Mouse (Mus musculus): Measurements from ENCODE around the gene Pak6. TPM values are rescaled to one million over a fixed set of nuclear protein-coding genes. Genes with fewer than 3 reads are reported as not detected.

The Pak6 gene
- polyA plus RNA-seq, 1 experiment = not detected

DNA sequence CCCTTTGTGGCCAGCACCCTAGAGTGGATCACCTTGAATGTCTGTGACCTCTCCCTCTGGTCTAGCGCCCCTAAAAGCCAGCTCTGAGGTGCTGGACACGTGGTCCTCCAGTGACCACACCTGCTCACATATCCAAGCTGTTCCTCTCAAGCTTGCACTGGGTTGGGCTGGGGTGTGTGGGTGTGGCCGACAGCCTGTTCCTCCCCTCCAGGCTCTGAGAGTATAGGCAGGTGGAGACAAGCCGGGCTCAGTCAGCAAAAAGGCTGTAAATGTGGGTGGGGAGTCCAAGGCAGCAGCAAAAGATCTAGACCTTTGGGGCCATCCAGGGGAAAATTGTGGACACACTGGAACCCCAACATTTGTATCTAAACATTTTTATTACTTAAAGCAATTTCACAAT, 4.6 kb upstream of the Pak6 start:
- H3K4me1 ChIP-seq (ENCODE audit: control insufficient read depth, insufficient read depth, insufficient read length, low read length) = peaks cover 4% of the 10 kb centered on the region; the same call in 1 of the 2 replicates
- H3K4me3 ChIP-seq (ENCODE audit: insufficient read depth, low read depth, low read length) = no peak overlapping the region
- no peak overlapping the region for H3K27ac ChIP-seq (replicated peaks; ENCODE audit: low read depth, low read length)

DNA sequence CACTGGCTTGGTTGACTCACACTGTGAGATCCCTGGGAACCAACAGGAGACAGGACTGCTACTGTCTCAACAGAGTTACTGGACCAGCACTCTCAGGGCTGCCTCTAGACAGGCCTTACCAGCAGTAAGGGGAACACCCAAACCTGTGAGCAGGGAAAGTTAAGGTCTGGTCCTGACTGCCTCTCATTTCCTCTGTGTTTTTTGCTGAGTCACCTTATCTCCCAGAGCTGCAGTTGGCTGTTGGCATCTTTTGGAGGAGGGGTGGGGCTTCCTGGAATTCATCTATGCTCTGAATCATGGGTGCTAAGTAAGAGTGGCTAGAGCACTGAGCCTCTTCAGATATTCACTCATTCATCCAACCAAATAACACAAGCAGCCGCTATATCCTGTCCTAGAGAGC, 4.0 kb upstream of the Pak6 start:
- H3K4me3 ChIP-seq (ENCODE audit: insufficient read depth, low read depth, low read length) = no peak overlapping the region
- H3K27ac ChIP-seq (replicated peaks; ENCODE audit: low read depth, low read length) = no peak overlapping the region
- peaks cover 4% of the 10 kb centered on the region; the same call in 1 of the 2 replicates for H3K4me1 ChIP-seq (ENCODE audit: control insufficient read depth, insufficient read depth, insufficient read length, low read length)

DNA sequence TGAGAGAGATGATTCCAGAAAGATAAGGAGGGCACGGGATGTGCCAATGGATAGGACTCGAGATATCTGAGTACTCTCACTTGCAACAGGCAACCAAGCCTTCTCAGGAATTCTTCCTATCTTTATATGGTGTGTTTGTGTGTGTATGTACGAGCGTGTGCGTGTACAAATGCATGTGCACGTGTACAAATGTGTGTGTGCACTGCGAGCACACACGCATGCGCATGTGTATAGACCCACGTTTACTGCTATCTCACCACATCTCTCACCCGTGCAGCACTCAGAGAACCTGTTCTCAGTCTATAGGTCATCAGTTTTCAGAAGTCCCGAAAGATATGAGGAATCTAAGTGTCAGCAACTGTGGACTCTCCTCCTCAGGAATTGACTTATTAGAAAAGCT, 3.6 kb upstream of the Pak6 start:
- Histone ChIP-seq H3K4me3 (ENCODE audit: insufficient read depth, low read depth, low read length) (no peak overlapping the region), H3K27ac (replicated peaks; ENCODE audit: low read depth, low read length) (no peak overlapping the region), H3K4me1 (ENCODE audit: control insufficient read depth, insufficient read depth, insufficient read length, low read length) (peaks cover 4% of the 10 kb centered on the region; the same call in 1 of the 2 replicates)

- peaks cover 4% of the 10 kb centered on the region; the same call in 1 of the 2 replicates for H3K4me1 ChIP-seq (ENCODE audit: control insufficient read depth, insufficient read depth, insufficient read length, low read length)
- H3K4me3 ChIP-seq (ENCODE audit: insufficient read depth, low read depth, low read length) = peak overlapping the region; percentile 53
- H3K27ac ChIP-seq (replicated peaks; ENCODE audit: low read depth, low read length) = no peak overlapping the region
Observed at GRCm38 (mm10) chr2:118659998-118660452, 3.1 kb upstream of the Pak6 start.

DNA sequence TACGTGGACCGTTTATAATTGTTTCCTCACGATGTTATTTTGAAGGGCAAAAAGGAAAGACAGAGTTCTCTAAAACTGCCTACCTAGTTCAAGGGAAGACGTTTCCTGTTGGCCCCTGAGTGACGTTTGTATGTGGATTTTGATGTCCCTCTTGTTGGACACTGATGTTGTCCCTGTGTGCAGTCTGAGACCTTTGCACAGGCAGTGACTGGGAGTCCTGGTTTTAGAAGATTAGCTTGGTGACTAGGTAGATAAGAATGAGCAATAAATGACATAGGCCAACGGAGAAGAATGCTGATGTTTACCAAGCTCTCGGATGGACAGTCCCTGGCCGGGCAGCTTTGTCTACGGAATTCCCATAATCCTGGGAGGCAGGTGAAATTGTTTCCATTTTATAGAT, 1.2 kb upstream of the Pak6 start:
- H3K27ac ChIP-seq (replicated peaks; ENCODE audit: low read depth, low read length) = no peak overlapping the region
- peaks cover 4% of the 10 kb centered on the region; the same call in 1 of the 2 replicates for H3K4me1 ChIP-seq (ENCODE audit: control insufficient read depth, insufficient read depth, insufficient read length, low read length)
- H3K4me3 ChIP-seq (ENCODE audit: insufficient read depth, low read depth, low read length) = no peak overlapping the region

DNA sequence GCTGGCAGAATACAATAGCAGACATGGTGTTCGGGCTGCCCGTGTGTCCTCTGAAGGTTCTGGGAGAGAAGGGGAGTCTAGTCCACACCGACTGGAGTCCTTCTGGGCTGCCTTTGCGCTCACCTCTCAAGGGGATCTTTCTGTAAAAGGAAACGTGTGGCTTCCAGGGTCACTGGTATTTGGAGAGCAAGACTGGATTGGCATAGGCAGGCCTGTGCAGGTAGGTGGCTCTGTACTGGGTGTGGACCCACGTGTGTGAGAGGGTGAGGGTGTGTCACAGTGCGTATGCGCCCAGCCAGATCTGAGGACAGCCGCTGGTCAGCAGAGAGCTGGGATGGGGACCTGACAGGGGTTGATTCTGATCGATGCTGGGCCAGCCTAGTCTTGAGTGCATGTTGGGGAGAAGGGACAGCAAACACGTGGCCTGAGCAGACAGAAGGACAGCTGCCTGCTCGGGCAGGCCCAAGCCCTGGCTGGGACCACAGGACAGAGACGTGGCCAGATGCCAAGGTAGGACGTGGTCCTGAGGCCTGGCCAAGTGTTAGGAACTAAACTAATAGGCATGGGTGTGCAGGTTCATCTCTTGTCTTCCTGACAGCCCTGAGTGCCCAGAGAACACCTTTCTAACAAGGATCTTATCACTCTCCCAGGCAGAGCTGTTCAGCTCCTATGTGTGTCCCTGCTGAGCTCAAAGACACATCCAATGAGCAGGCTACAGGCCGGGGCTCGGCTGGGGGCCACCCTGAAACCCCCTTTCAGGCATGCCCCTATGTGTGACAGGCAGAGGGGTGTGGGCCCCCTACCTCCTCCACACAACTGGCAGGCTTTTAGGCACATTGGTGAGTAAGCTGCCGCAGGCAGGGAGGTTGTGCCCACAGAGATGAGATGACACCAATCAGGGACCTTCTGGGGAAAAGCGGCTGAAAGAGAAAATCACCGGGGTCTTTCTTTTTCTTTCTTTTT, 982 bp downstream of the Pak6 start:
- H3K27ac ChIP-seq (replicated peaks; ENCODE audit: low read depth, low read length) = no peak overlapping the region
- peaks cover 4% of the 10 kb centered on the region; the same call in 1 of the 2 replicates for H3K4me1 ChIP-seq (ENCODE audit: control insufficient read depth, insufficient read depth, insufficient read length, low read length)
- peak overlapping the region; percentile 47 for H3K4me3 ChIP-seq (ENCODE audit: insufficient read depth, low read depth, low read length)

GRCm38 (mm10) chr2:118664975-118665516, 1.9 kb downstream of the Pak6 start:
- no peak overlapping the region for H3K4me3 ChIP-seq (ENCODE audit: insufficient read depth, low read depth, low read length)
- no peaks in the 10 kb centered on the region; the same call in 1 of the 2 replicates for H3K4me1 ChIP-seq (ENCODE audit: control insufficient read depth, insufficient read depth, insufficient read length, low read length)
- no peak overlapping the region for H3K27ac ChIP-seq (replicated peaks; ENCODE audit: low read depth, low read length)

- H3K4me1 ChIP-seq (ENCODE audit: control insufficient read depth, insufficient read depth, insufficient read length, low read length) = no peaks in the 10 kb centered on the region; the same call in 1 of the 2 replicates
- no peak overlapping the region for H3K4me3 ChIP-seq (ENCODE audit: insufficient read depth, low read depth, low read length)
- no peak overlapping the region for H3K27ac ChIP-seq (replicated peaks; ENCODE audit: low read depth, low read length)
Observed at GRCm38 (mm10) chr2:118665616-118666015, 2.5 kb downstream of the Pak6 start.

DNA sequence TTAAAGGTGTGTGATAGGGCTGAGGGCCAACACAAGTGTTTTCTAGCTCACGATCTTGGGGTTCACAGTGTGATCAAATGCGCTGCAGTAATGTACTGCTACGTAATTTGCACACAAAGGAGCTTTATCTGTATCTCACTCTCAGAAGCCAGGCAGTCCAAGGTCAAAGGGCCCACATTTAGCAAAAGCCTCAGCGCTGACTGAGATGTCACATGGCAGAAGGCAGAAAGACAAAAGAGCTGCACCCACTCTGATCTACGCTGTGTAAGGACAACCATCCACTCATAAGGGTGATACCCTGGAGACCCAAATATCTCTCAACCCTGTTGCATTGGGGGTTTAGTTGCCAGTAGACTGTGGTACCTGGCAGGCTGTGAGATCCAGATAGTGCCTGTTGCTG, 4.1 kb downstream of the Pak6 start:
- Histone ChIP-seq H3K4me1 (ENCODE audit: control insufficient read depth, insufficient read depth, insufficient read length, low read length) (no peaks in the 10 kb centered on the region; the same call in 1 of the 2 replicates), H3K27ac (replicated peaks; ENCODE audit: low read depth, low read length) (no peak overlapping the region)

GRCm38 (mm10) chr2:118669245-118669644, 6.1 kb downstream of the Pak6 start:
- no peaks in the 10 kb centered on the region for H3K4me1 ChIP-seq (ENCODE audit: control insufficient read depth, insufficient read depth, insufficient read length, low read length)
- no peak overlapping the region for H3K4me3 ChIP-seq (ENCODE audit: insufficient read depth, low read depth, low read length)
- H3K27ac ChIP-seq (replicated peaks; ENCODE audit: low read depth, low read length) = no peak overlapping the region

More for the DNA sequence above, 4.1 kb downstream of the Pak6 start:
- no peak overlapping the region for H3K4me3 ChIP-seq (ENCODE audit: insufficient read depth, low read depth, low read length)

GRCm38 (mm10) chr2:118669785-118670184, 6.7 kb downstream of the Pak6 start:
- Histone ChIP-seq H3K27ac (replicated peaks; ENCODE audit: low read depth, low read length) (no peak overlapping the region), H3K4me3 (ENCODE audit: insufficient read depth, low read depth, low read length) (no peak overlapping the region), H3K4me1 (ENCODE audit: control insufficient read depth, insufficient read depth, insufficient read length, low read length) (no peaks in the 10 kb centered on the region)

GRCm38 (mm10) chr2:118671728-118672127, 8.6 kb downstream of the Pak6 start:
- Histone ChIP-seq H3K4me3 (ENCODE audit: insufficient read depth, low read depth, low read length) (no peak overlapping the region), H3K4me1 (ENCODE audit: control insufficient read depth, insufficient read depth, insufficient read length, low read length) (no peaks in the 10 kb centered on the region), H3K27ac (replicated peaks; ENCODE audit: low read depth, low read length) (no peak overlapping the region)

GRCm38 (mm10) chr2:118673686-118674465, 10.8 kb downstream of the Pak6 start:
- Histone ChIP-seq H3K27ac (replicated peaks; ENCODE audit: low read depth, low read length) (no peak overlapping the region), H3K4me3 (ENCODE audit: insufficient read depth, low read depth, low read length) (no peak overlapping the region)

GRCm38 (mm10) chr2:118674500-118674899, 11.4 kb downstream of the Pak6 start:
- no peak overlapping the region for H3K4me3 ChIP-seq (ENCODE audit: insufficient read depth, low read depth, low read length)
- H3K27ac ChIP-seq (replicated peaks; ENCODE audit: low read depth, low read length) = no peak overlapping the region
- H3K4me1 ChIP-seq (ENCODE audit: control insufficient read depth, insufficient read depth, insufficient read length, low read length) = no peaks in the 10 kb centered on the region

More at GRCm38 (mm10) chr2:118673686-118674465, 10.8 kb downstream of the Pak6 start:
- H3K4me1 ChIP-seq (ENCODE audit: control insufficient read depth, insufficient read depth, insufficient read length, low read length) = no peaks in the 10 kb centered on the region
